Mouse (Mus musculus): Measurements from ENCODE around the gene Slc22a23. TPM values are rescaled to one million over a fixed set of nuclear protein-coding genes. Genes with fewer than 3 reads are reported as not detected.
"Not testable (repeated sequence)": the region's sequence is repeated elsewhere in the genome, so short reads cannot be mapped to it uniquely, and the experiment has no call there.

Slc22a23 gene
- 1 to 10 TPM; 7.1 to 7.3 TPM for total RNA-seq (2021)

DNA sequence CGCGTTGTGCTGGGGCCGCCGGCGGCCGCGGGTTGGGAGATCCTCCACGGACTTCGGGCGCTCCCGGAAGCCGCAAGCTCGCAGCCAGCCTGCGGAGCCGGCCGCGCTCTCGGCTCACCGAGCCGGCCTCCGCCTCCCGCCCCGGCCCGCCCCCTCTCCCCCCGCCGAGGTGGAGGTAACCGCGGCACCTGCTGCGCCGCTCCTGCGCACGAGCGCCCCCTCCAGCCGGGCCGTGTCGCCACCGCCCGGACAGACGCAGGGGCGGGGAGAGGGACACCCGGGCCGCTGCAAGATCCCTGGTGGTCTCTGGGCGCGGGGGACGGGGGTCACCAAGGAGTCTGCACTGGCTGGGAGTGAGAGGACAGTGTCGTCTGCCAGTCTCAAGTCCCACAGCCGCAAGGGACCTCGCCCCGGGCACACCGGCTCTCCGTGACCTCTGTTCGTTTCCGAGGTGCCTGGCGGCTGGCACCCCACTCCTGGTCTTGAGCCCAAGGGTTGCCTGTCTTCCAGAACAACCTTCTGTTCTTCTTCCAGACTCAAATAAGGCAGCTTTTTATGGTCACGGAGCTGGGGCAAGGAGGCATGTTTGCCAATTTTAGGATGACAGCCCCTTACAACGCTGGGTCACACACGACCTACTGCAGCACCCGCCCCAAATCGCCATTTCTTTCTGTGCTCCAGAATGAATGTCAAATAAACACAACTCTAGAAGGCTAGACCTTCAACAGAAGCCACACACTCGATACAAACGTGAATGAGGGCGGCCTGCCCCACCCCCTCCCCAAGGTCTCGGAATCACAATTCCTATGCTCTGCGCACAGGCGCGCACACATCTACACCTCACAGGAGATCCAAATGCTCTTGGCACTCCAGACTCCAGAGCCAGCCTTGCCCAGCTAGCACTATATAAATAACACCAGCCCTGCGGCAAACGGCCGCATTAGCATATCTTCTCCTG is at the start of gene Slc22a23:
Gene Slc22a23, minus strand, starts transcription at position 55 of the 958 bp plus-strand sequence.
- intact Hi-C loops (cut with DNase I), result loop anchor here (2.0 to 10.0 kb wide), 3 partner anchors 159 to 301 kb away; no protein-coding TSS in a partner anchor
- peak; percentile 83 to 85 for DNase-seq

DNA sequence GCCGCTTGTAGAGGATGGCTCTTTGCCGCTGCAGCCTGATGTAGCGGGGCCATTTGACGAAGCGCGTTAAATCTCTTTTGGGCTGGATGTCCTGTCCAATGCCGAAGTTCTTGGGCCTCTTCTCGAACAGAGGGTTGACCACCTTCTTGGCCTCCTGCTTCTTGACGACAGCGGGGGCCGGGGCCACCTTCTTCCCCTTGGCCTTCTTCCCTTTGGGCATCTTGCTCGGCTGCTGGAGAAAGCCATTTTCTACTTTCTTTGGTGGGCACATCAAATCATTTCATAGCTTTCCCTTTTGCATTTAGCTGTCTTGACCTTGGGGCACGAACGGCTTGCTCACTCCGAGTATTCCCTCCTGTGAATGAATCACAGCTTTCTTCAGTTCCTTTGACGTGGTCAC is 49.3 kb upstream of the Slc22a23 start:
- DNase-seq; intact Hi-C loops (cut with DNase I): not testable (repeated sequence)

DNA sequence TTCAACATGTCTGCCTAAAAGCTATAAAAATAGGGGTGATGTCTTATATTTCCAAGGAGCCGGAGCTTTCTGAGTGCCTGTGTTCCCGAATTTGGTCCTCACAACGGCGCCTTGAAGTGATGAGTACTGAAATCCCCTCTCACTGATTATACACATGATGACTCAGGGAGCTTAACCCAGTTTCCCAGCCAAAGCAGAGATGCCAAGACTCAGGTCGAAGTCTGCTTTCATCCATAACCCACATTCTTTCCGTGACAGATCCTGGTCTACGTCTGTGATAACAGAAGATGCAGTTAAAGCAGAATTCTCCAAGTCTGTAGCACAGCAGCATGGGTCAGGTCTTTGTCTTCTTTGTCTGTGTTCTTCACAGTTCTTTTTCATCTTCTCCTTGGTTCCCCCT is 47.4 kb upstream of the Slc22a23 start:
- intact Hi-C loops (cut with DNase I), result no loop called here
- no peak for DNase-seq

DNA sequence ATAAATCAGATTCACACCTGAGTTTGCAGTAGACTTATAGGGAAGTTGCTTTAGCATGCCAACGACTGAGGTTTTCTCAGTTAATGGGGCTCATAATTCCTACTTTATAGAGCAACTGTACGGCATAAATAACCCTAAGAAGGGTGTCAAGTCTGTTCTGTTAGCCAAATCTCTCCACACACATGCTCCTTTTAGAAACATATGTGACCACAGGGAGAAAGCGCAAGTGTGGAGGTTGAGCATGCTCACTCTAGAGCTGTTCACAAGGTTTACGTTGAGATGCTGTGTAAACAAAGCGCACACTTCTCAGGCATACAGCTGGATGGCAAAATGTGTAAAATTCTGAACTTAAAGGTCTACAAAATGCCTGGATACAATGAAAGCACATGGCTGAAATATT is 43.2 kb upstream of the Slc22a23 start:
- intact Hi-C loops (cut with DNase I), result no loop called here
- no peak for DNase-seq

DNA sequence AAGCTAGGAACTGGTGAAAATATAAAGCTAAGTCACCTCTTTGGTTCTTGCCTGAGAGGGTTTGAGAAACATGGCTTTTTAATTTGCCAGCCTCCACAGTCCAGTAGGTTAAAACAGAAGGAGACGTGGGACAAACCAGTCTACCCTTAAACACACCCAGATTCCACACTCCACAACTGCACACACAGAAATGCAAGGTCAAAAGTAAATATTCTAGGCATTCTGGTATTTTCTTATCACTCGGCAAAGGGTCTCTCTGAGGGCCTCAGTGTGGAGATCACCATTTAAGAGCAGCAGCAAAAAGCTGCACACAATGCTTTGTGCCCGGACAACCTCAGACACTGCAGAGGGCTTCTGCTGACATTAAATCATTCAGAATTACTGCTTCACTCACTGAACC is 38.4 kb upstream of the Slc22a23 start:
- no peak for DNase-seq
- intact Hi-C loops (cut with DNase I), result no loop called here

DNA sequence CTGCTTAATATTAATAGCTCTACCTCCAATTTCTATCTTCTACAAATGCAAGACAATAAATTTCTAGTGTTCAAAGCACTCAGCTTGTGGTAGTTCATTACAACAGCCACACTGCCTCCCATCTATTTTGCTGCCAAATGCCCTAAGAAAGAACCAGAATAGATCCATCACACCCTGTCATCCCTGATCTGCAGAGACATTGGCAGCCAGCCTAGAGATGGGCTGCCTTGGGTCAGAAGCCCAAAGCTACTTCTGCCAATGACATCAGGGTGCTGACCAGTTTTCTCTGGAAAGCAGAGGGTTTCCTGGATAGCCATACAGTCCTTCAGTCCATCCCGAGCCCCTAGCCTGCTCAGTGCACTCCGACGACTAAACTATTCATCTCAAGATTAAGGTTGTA is 33.9 kb upstream of the Slc22a23 start:
- intact Hi-C loops (cut with DNase I), result no loop called here
- no peak for DNase-seq

DNA sequence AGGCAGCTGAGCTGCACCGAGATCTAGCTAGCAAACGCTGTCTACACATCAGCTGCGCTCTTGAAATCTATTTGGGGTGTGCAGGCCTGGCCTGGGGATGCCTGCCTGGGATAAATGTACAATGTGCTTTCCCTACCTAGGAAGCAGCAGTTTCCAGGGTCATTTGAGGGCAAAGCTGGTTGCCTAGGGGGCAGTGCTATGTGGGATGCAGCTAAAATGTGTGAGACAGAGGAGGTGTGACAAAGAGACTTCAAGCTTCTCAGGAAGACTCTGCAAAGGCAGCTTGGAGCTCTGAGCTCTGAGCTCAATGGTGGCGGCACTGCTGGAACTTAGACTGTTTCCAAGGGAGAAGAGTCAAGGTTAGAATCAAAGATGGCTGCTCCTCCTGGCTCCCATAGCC is 30.2 kb upstream of the Slc22a23 start:
- intact Hi-C loops (cut with DNase I), result no loop called here
- DNase-seq, result no peak

DNA sequence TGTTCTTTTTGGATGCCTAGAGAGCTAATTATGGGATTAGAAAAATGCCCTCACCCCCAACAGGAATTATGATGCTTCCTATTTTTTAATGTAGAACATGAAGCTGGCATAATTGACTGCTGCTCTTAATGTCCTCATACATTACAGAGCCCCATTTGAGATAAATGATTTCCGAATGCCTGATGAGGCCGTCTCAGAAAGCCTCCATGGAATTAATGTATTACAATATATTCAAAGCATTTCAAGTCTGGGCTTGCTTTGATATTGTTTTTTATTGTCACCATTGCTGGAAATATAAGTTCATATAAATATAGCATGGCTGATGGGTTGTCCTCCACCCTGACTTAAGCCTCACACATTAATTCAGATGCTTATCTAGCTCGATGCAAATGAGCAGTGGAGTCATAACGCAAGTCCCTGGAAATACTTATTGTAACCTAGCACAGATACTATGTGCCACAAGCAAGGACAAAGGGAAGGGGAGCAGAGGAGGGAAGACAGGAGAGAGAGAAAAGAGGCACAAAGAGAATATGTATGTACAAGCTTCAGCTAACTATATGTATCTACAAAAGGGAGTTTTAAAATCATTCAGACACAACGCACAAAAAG is 28.0 kb upstream of the Slc22a23 start:
- DNase-seq, result no peak
- intact Hi-C loops (cut with DNase I), result no loop called here

DNA sequence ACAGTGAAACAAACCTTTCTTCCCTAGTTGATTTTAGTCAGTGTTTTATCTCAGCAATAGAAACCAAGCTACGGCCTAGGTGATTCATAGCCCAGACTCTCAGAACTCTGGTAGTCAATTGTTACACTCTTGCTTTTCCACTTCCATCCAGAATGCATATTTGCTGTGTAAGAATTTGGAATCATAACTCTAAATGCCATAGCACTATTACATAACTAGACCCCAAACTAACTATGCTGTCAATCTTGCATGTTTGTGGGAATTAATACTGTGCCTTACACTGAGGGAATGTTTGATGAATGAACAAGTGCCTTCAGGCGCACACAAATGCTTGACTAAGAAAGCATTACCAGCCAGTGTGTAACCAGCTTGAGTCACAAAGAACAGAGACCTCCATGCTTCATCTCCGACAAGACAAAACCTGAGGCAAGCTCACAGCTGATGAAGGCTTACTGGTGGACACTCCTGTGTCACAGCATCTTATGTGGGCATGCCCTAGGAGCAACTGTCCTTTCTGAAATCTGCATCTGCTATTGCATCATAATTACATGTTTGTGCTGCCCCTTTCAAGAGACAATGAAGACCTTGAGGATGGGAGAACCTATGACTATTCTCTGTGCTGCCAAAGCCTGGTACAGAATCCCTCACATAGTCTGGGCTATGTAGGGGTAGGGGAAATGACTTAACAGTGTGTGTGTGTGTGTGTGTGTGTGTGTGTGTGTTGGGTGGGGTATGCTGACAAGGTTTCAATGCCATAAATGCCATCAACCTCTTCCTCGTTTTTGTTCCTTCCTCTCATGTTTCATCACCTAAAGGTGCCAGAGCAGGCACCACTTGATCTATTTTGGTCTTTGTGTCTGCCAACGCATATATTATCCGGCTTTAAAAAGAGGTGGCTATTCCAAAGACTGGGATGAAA is 27.2 kb upstream of the Slc22a23 start:
- peak in 1 of 2 experiments; percentile 24 for DNase-seq

DNA sequence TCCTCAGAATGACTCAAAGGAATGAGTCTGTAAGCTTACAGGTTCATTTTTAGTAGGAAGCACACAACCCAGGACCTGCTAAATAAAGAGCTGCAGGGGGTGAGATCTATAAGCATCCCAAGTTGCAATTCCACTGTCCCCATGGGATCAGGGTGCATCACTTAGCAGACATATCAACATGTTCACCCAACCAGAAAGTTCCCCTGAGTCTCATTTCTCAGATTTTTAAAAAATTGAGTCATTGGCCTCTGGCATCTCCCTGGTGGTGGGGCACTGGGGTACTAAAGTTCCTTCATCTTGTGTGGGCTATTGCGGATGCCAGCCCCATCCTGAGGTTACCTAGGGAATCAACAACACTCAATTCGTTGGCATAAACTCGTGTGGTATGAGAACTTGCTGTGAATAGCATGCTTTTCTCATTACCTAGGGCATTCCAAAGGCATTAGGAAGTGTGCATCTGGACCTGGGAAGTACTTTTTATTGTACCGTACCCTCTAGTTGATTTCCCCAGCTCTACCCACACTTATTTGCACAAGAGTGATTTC is 25.4 kb upstream of the Slc22a23 start:
- intact Hi-C loops (cut with DNase I), result no loop called here
- DNase-seq, result no peak

More for the DNA sequence above, 27.2 kb upstream of the Slc22a23 start:
- intact Hi-C loops (cut with DNase I), result no loop called here

DNA sequence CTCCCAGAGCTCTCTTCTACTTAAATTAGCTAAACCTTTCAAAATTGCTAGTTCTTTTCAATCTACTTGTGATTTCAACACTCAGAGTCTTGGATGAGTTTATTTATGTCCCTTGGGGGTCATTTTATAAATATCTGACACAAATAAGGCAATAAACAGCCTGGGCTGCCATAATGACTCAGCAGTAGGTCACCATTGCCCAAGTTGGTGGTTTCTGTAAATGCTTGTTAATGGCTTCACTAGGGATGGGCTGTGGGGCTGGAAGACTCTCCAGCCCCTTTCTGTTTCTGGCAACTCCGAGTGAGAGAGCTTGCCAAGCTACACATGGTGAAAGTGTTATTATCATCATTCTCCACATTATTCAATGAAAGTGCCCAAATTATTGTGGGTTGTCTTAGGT is 20.2 kb upstream of the Slc22a23 start:
- peak in 1 of 2 experiments; percentile 6 for DNase-seq
- intact Hi-C loops (cut with DNase I), result no loop called here

DNA sequence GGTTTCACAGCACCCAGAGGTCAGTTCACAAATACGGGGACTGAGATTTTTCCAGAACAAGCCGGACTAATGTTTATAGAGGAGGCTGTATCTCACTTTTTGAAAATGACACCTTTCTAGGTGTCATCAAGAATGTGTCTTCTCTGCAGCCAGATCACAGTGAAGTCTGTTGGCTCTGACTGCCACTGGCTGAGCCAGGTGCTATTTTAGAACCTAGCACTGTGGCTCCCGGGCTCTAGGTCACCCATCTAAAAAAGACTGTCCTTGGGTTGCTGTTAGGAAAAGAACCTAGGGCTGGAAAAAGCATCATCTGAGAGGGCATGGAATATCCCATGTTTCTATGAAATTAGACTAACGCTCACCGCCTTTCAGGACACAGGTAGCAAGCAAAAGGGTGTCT is 10.7 kb upstream of the Slc22a23 start:
- DNase-seq, result peak; percentile 58 to 59
- intact Hi-C loops (cut with DNase I), result no loop called here

DNA sequence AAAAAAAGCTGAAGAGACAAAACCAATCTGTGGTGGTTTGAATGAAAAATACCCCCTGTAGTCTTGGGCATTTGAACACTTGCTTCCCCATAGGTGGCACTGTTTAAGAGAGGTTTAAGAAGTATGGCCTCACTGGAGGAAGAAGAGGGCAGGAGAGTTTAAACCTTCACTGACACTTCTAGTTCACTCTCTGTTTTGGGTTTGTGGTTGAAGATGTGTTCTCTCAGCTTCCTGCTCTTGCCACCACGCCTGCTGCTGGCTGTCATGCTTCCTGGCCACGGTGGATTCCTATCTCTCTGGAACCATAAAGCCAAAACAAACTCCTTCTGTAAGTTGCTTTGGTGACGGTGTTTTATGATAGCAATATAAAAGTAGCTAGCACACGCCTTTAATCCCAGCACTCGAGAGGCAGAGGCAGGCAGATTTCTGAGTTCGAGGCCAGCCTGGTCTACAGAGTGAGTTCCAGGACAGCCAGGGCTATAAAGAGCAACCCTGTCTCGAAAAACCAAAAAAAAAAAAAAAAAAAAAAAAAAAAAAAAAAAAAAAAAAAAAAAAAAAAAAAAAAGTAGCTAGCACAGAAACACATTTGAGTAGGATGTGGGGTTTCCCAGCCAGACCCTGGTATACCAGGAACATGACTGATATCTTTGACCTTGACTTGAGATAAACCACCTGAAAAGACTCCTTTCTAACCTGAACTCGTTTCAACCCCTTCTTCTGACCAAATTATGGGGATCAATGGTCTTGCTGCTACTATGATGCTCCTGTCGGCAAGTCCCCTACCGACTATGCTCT is 10.0 kb upstream of the Slc22a23 start:
- intact Hi-C loops (cut with DNase I), result no loop called here
- no peak for DNase-seq

DNA sequence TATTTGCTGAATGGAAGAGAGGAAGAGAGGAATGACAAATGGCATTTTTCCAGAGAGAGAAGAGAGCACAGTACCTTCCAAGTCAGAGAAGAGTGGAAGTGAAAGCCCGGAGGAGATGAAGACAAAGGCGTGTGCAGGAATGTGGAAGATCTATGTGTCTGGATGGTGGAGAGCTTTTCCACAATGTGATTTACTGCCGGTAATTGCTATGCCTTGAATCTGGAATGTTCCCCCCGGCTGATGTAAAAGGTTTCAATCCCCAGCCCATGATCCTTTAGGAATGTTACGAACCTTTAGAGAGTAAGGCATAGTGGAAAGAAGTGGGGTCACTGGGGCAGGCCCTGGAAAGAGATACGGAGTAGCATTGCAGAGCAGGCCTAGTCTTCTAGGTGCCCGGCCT is 8.3 kb upstream of the Slc22a23 start:
- no peak for DNase-seq
- intact Hi-C loops (cut with DNase I), result no loop called here

DNA sequence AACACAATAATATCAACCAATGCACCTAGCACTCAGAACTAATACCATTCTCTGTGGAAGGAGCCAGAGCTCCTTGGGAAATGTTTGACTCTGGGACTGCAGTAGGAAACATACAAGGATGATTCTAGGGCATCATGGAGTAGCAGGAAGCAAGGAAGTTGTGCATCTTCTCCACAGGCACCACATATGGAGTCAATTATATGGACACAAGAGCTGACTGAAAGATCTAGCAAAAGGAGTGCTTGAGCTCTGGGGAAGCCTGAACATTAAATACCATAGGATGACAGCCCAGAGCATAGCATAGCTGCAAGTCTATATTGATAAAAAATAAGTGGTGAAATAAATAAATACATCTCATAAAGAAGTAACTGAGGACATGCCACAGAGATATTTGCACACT is 6.5 kb upstream of the Slc22a23 start:
- intact Hi-C loops (cut with DNase I), result no loop called here
- DNase-seq, result no peak

DNA sequence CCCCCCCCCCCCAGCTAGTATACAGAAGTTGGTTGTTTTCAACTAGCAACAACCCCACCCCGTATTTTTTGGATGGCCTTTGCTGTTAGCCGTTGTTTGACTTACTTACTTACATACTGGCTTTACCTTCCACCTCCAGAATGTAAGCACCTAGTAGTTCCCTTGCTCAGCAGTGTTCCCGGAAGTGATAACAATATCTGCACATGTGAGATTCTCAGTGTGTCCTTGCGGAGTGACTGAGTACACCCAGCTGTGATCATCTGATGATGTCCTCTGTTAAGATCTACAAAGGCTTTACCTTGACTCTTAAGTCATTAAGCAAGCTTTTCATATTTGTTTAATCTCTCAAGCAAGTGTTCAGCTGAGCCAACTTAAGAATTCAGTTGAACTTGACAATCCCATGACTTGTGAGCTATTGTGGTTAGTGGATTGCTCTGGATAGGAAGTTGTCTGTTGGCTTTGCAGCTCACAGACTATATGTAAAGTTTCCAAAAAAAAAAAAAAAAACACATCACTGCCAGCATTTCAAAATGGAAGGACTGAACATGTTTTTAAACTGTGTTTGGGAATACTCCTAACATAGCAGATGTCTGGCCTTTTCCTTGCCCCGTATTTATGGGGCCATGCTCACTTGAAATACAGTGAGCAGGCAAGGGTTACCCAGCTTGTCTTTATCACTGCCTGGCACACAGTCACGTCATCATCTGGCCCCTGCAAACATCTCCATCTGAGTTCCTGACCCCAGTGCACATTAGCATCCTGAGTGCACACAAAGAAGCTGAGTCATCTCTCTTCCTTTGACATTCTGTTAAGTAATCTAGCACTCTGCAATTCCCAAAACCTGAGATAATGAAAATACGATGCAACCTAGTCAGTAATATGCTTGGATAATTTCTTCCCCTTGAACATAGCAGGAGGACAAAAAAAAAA is 3.2 kb upstream of the Slc22a23 start:
- intact Hi-C loops (cut with DNase I), result loop anchor here (5.0 to 10.0 kb wide), 2 partner anchors 289 to 303 kb away; no protein-coding TSS in a partner anchor
- DNase-seq, result no peak

DNA sequence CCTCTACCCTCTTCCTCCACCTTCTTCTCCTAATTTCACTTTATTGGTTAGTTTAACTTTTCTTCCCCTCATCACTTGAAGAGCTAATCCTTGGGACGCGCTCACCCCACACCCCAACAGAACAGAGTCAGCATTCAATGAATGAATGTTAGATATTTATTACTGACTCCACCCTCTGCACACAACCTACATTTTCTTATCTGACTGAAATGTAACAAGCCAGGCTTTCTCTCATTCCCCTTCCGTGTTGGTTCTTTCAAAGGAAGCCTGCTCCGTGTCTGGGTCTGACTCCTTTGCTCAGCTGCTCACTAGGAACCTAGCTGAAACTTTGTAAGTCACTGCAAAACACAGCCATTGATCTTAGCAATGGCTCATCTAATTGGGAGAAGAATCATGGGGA is 1.8 kb upstream of the Slc22a23 start:
- intact Hi-C loops (cut with DNase I), result loop anchor here (5.0 to 10.0 kb wide), 2 partner anchors 291 to 302 kb away; no protein-coding TSS in a partner anchor

DNA sequence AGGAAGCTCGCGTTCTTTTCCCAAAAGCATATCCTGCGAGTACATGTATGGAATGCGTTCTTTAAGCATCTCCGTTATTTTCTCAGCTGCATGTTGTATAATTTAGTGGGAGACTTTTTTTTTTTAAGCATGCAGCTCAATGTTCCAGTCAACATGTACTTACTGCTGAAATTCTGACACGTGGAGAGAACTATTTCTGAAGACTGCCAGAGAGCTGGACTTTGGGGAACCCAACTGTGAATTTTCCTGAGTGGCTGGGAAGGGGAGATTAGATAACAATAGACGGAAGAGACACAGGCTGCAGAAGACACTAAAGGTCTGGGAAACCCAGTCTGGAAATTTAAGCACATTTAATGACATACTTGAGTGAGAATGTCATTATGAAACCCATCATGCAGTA is 1.3 kb upstream of the Slc22a23 start:
- DNase-seq, result peak in 1 of 2 experiments; percentile 17

More for the DNA sequence above, 1.8 kb upstream of the Slc22a23 start:
- DNase-seq, result no peak

More for the DNA sequence above, 1.3 kb upstream of the Slc22a23 start:
- intact Hi-C loops (cut with DNase I), result loop anchor here (5.0 to 10.0 kb wide), 2 partner anchors 291 to 301 kb away; no protein-coding TSS in a partner anchor

Measured in heart, postnatal 10 days (tissue).